Mouse (Mus musculus) cerebellum, adult 2 months (tissue): ENCODE data around the gene Ankrd63. TPM values are rescaled to one million over a fixed set of nuclear protein-coding genes. Genes with fewer than 3 reads are reported as not detected.

Source experiments
- DNase-seq, 2 experiments: peaks; one replicate each; pipeline ENCODE4 v3.0.0; 2021
- H3K27ac ChIP-seq: fragments of 200-500 bp; 2 replicates; pipeline ENCODE4 v1.5.1; 2012; ENCODE audit warnings: low read length, control low read depth, inconsistent platforms; ENCODE audit not compliant: insufficient read depth
- H3K27me3 ChIP-seq: fragments of 200-500 bp; 2 replicates; pipeline ENCODE4 v1.6.1; 2012; ENCODE audit warnings: inconsistent platforms, mild to moderate bottlenecking, low read length, moderate library complexity; ENCODE audit not compliant: control insufficient read depth, insufficient read depth
- H3K4me1 ChIP-seq: fragments of 200-500 bp; 2 replicates; pipeline ENCODE4 v1.6.1; 2011; ENCODE audit warnings: low read length; ENCODE audit not compliant: control insufficient read depth, insufficient read depth
- H3K4me3 ChIP-seq: fragments of 200-500 bp; replicated peaks from 2 replicates; pipeline ENCODE3; 2011; ENCODE audit warnings: mild to moderate bottlenecking, low read depth, low read length, control low read depth; ENCODE audit not compliant: insufficient read depth
- CTCF ChIP-seq: fragments of 200-500 bp; IDR thresholded peaks from 2 replicates; pipeline ENCODE4 v1.5.1; 2011; ENCODE audit warnings: low read depth, mild to moderate bottlenecking, control low read depth, low read length, moderate library complexity, borderline replicate concordance; ENCODE audit not compliant: insufficient read depth
- POLR2A ChIP-seq: fragments of 200-500 bp; IDR thresholded peaks from 2 replicates; pipeline ENCODE4 v1.6.1; 2011; ENCODE audit warnings: low read length, control low read depth, borderline replicate concordance; ENCODE audit not compliant: insufficient read depth
- WGBS: fragments of 180-500 bp; shearing (Covaris S2); methylation state at CpG from one replicate; pipeline ENCODE4 v1.1.7; 2018; 5-methylcytosine and 5-hydroxymethylcytosine counted together
- polyA plus RNA-seq: library from polyadenylated mRNA; depleted of rRNA; stranded (reverse); fragments of >200 nt; gene quantifications from 2 replicates; pipeline ENCODE4 v1.2.3, GENCODE M21; 2012

Ankrd63 gene
- polyA plus RNA-seq, 1 experiment: 0.82 TPM

GRCm38 (mm10) chr2:118671728-118672127 is 32.0 kb downstream of the Ankrd63 start:
- no peak for DNase-seq
- H3K27ac ChIP-seq: no peak overlapping the region
- H3K27me3 ChIP-seq: no peaks in the 10 kb centered on the region
- TF ChIP-seq CTCF (no peak), POLR2A (no peak)
- 71% methylated on average over 1 of the region's 1 CpGs for WGBS
- no peak overlapping the region for H3K4me3 ChIP-seq
- H3K4me1 ChIP-seq: no peaks in the 10 kb centered on the region

DNA sequence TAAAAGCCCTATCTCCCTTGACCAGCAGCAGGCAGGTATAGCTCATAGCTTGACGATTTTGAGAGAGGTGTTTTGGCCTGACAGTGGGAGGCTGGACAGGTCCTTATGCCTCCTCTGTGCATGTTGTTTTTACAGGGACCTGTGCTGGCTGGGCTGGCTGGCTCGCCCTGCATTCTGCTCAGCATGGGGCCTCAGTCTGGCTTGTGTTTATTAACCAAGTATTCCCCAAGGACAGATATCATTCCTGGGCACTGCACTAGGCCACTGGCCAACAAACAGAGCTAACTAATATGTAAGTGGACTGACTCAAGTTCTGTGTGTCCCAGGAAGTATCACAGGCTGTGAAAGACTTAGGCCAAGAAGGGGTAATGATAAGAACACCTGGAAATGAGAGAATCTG is 34.0 kb downstream of the Ankrd63 start:
- 8% methylated on average over 2 of the region's 2 CpGs for WGBS
- TF ChIP-seq POLR2A (no peak), CTCF (no peak)
- Histone ChIP-seq H3K27me3 (no peaks in the 10 kb centered on the region), H3K27ac (no peak overlapping the region), H3K4me1 (no peaks in the 10 kb centered on the region), H3K4me3 (no peak overlapping the region)
- DNase-seq: no peak

DNA sequence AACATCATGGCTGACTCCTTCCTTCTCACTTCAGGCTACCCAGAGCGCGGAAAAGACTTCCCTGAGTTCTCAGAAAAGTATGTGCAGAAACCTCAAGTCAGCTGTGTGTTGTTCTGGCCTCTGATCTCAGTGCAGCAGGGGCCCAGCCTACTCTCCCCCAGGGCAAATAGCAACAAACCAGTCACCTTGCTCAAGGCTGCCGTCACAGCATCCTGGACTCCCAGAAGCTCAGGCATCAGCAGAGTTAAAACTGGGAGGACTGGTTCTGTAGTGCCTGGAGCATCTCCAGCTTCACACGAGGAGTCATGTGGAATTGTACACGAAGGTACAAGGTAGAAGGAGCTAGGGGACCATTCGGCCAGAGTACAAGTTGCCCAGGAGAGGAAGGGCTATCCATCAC is 34.5 kb downstream of the Ankrd63 start:
- DNase-seq: no peak
- TF ChIP-seq POLR2A (no peak), CTCF (no peak)
- Histone ChIP-seq H3K27ac (no peak overlapping the region), H3K27me3 (no peaks in the 10 kb centered on the region), H3K4me1 (no peaks in the 10 kb centered on the region), H3K4me3 (no peak overlapping the region)
- WGBS: 63% methylated on average over 6 of the region's 6 CpGs

DNA sequence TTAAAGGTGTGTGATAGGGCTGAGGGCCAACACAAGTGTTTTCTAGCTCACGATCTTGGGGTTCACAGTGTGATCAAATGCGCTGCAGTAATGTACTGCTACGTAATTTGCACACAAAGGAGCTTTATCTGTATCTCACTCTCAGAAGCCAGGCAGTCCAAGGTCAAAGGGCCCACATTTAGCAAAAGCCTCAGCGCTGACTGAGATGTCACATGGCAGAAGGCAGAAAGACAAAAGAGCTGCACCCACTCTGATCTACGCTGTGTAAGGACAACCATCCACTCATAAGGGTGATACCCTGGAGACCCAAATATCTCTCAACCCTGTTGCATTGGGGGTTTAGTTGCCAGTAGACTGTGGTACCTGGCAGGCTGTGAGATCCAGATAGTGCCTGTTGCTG is 36.6 kb downstream of the Ankrd63 start:
- H3K4me3 ChIP-seq: no peak overlapping the region
- no peak overlapping the region for H3K27ac ChIP-seq
- WGBS: 89% methylated on average over 5 of the region's 5 CpGs
- no peaks in the 10 kb centered on the region for H3K27me3 ChIP-seq
- peaks cover 4% of the 10 kb centered on the region; the same call in 1 of the 2 replicates for H3K4me1 ChIP-seq
- no peak for TF ChIP-seq POLR2A
- TF ChIP-seq CTCF: no peak
- DNase-seq: no peak

DNA sequence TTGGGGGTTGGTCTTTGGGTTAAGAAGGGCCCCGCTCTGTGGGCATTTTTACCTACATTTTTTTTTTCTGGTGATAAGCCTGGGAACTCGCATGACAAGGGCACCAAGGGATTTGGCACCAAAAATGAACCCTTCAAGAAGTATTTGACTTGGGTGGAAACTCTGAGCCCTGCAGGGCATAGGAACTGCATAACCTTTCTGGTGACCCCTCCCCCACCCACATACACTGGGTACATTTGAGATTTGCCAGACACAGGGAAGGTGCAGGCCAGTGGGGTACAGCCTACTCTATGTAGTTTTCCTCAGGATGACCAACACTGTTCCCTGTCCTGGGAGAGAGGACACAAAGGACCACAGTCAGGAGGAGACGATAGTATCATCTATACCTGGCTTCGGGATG is 38.1 kb downstream of the Ankrd63 start:
- TF ChIP-seq POLR2A (no peak), CTCF (no peak)
- Histone ChIP-seq H3K27ac (no peak overlapping the region), H3K4me1 (peaks cover 4% of the 10 kb centered on the region; the same call in 1 of the 2 replicates), H3K4me3 (no peak overlapping the region), H3K27me3 (no peaks in the 10 kb centered on the region)
- 98% methylated on average over 4 of the region's 4 CpGs for WGBS
- DNase-seq: no peak

DNA sequence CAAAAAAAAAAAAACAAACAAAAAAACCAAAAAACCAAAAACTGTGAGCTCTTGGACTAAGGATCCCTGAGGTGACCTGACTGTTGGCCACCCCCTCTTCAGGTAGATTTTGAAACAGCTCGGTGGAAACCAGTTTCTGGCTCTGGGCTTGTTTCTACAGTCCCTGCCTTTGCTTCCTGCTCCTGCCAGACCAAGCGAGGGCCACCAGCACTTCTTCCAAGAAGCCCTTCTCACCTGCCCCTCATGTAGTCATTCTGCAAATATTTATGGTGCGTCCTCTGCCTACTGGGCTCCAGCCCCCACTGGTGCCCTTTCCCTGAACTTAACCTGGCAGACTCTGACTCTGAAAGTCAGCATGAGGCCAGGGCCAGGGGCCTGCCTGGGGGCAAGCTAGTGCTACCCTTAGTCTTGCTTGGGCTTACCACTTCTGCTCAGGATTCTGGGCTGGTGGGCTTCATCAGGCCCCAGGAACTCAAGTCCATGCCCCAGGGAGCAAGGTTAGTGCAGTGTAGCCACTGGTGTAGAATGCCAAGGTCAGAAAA is 38.7 kb downstream of the Ankrd63 start:
- 91% methylated on average over 3 of the region's 3 CpGs for WGBS
- Histone ChIP-seq H3K4me1 (peaks cover 4% of the 10 kb centered on the region; the same call in 1 of the 2 replicates), H3K27ac (no peak overlapping the region), H3K27me3 (no peaks in the 10 kb centered on the region), H3K4me3 (no peak overlapping the region)
- DNase-seq: no peak
- no peak for TF ChIP-seq POLR2A
- no peak for TF ChIP-seq CTCF

GRCm38 (mm10) chr2:118663804-118664766 is 39.7 kb downstream of the Ankrd63 start:
- H3K4me3 ChIP-seq: peak overlapping the region; percentile 44
- no peak overlapping the region for H3K27ac ChIP-seq
- peaks cover 4% of the 10 kb centered on the region; the same call in 1 of the 2 replicates for H3K4me1 ChIP-seq
- TF ChIP-seq POLR2A: no peak
- no peak for TF ChIP-seq CTCF
- no peaks in the 10 kb centered on the region for H3K27me3 ChIP-seq
- WGBS: 51% methylated on average over 19 of the region's 19 CpGs
- peak; percentile 16 to 28 for DNase-seq
